Mouse (Mus musculus) 3T3-L1 (cell line): Measurements from ENCODE around the gene H3f3a.
"Not testable (repeated sequence)": the region's sequence is repeated elsewhere in the genome, so short reads cannot be mapped to it uniquely, and the experiment has no call there.

ENCODE experiments used
- DNase-seq: peaks from one replicate; pipeline ENCODE4 v3.0.0-alpha.2; 2015; ENCODE audit warnings: low read depth, low spot score

H3f3a gene

GRCm38 (mm10) chr1:180813885-180814740, at the start of gene H3f3a:
TSS of gene H3f3a (minus strand) at chr1:180813943.
- peak; percentile 60 for DNase-seq

DNA sequence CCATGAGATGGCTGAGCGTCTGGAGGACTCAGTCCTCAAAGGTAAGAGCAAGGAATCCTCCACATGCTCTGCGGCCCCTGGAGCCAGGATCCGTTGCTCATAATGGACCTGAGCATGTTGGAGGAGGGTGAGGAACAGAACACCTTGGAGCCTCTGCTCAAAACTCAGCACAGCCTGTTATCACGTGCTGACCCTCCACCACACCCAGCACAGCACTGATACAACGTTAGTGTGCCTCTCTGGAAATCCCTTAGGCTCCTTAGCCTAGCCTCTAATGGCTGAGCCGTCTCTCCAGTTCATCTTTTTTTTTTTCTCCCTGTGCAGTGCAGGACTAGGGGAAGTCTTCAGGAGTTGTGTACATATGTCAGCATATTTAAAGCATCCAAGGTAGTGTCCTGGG, 46.3 kb upstream of the H3f3a start:
- no peak for DNase-seq

- peak; percentile 40 for DNase-seq
Observed at GRCm38 (mm10) chr1:180858763-180859162, 45.0 kb upstream of the H3f3a start.

DNA sequence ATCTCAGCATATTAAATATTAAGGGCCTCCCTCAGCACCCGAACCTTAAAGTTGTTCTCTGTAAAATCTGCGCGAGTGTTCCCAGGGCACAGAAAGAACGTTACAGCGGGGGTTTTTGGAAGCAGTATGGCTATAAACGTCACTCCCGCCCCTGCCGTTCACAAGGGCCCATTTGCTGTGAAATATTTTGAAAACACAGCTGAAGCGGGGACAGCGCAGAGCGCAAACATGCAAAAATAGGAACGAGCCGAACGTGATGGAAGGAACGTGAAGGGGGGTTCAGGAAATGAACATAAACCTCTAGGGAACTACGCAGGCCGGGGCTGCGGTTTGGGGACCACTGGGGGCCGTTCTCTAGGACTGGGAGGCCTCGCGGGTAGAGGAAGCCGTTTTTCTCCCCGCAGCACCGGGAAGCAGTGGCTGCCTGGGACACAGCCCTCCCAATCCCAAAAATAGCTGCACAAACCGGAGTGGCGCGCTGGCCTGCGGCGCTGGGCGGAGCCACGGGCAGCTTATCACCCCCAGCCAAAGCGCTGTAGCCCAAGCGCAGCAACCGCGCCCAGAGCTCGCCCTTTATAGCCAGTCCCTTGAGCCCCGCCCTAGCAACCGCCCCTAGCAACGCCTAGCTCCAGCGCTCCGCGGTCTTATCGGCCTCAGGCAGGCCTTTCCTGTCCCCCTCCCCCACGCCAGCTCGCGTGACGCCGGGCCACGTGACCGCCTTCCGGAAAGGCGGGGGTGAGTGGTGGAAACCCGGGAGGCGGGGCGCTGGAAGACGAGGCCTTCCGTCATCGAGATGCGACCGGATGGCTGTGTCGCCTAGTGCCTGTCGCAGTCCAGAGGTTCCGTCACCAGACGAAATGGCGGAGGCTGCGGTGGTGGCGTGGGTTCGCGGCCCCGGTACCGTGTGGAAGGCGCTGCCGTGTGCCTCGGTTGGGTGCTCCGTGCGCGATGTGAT, 36.9 kb upstream of the H3f3a start, which contains the start of gene Sde2:
Sde2 (plus strand) TSS at position 812 of the 955 bp plus-strand sequence.
- peak; percentile 100 for DNase-seq

DNA sequence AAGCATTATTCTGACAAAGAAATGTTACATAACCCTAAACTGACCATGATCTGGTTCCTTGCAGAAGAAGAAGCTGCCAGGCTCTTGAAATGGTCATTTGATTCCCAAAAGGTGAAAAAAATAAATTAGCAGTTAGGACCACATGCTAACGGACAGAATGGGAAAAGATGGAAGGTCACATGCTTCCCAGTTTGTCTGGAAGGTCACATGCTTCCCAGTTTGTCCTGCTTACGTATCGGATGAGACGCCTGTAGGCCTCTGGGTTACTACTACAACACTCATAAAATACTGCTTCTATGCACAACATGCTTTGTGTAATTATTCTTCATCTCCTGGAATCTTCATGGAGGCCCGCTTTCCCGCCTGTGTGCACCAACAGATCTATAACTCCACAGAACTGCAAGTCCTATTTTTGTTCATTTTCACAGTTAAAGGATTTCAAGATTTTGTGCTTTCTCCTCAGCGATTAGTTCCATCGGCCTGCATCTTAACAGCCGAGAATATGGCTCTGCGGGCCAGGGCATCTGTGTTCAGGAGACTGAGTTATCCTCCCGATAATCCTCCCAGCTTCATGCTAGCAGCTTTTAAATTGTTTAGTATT, 36.1 kb upstream of the H3f3a start:
- peak; percentile 54 for DNase-seq

- DNase-seq = peak; percentile 78
Observed at GRCm38 (mm10) chr1:180848511-180849241, 34.9 kb upstream of the H3f3a start.

GRCm38 (mm10) chr1:180848114-180848510, 34.4 kb upstream of the H3f3a start:
- DNase-seq = peak; percentile 94

DNA sequence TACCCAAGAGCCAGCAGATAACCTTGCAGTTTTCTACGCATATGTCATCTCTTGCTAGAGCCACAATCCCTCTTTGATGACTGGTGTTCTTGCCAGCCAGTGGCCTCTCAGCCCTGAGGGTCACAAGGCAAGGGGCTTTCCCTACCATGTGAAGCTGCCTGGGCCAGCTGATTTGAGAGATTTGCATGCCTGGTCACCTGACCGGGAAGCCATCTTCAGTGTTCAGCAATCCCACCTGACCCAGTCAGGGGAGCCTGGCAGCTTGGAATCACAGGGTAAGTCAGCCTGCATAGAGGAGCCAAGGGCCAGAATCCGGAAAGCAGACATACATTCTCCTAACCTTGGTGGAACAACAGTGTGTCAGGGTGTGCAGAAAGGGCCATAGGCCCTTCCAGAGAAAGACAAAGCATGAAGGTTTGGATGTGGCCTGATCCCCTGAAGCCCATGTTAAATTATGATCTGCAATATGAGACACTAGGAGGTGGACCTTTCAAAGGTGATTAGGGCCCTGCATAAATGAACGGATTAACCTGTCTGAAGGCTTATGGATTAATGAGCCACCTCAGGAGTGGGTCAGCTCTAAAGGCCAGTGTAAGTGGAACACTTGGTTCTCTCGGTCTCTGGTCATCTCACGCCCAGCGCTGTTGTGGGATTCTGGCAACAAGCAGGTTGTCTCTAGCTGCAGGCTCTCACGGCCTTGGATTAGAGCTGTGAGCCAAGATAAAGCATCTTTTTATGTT, 28.0 kb upstream of the H3f3a start:
- no peak for DNase-seq

DNA sequence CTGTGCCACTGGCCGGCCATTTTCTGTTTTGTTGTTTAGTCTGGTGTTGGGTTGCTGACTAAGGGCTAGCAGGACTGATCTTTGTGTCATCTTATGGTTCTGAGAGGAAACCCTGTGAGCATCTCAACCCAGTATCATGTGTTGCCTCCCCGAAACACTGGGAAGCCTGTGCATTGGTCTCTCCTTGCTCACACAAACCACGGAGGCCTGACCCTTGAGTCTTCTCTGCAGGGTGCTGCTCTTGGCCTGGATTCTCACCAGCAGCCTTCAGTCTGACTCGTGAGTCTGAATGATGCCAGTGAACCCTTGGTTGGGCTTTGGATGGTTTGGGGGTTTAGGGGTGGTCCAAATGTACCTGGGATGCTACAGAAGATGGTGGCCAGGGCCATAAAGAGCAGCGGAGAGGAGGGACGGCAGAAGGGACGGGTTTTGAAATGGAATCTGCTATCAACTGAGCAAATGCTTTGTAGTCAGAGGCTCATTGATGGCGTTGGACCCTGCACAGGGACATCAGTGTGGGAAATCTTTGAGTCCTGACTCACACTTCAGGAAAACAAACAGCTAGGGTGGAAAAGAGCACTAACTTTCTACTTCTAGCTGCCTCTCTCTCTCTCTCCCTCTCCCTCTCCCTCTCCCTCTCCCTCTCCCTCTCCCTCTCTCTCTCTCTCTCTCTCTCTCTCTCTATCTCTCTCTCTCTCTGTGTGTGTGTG, 25.6 kb upstream of the H3f3a start:
- DNase-seq = peak; percentile 78

DNA sequence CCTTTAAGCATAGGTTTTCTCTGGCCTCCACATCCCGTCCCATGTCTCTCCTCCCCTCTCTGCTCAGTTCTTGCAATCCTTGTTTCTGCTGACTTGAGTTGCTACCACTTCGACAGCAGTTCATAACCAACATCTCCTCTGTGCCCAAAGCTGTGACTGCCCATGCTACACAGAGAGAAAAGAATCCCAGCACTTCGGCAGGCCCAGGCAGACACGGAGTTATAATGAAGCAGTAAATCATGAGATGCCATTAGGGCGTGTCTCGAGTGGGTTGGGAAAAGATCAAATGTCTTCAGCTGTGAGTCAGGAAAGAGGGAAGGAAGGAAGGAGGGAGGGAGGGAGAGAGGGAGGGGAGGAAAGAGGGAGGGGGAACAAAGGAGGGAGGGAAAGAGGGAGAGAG, 24.3 kb upstream of the H3f3a start:
- peak; percentile 72 for DNase-seq

DNA sequence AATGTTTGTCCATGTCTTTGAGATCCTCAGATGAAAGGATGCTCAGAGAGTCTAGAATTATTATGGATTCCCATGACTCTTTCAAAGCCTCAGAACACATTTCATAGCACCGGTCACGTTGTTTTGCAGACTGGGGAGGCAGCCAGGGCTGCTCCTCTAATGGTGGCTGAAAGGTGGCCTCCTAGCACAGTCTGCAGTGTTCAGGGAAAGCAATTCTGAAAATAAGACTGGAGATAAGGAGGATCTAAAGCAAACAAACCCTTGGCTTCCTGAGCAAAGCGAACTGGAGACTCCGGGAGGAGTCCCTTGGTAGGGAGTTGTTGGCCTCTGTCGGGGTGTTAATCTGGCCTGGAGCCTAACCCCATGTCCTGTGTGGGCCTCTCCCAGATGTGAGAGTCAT, 23.4 kb upstream of the H3f3a start:
- peak; percentile 11 for DNase-seq

- not testable (repeated sequence) for DNase-seq
Observed at GRCm38 (mm10) chr1:180836467-180836866, 22.7 kb upstream of the H3f3a start.

- no peak for DNase-seq
Observed at GRCm38 (mm10) chr1:180835273-180836015, 21.7 kb upstream of the H3f3a start.

DNA sequence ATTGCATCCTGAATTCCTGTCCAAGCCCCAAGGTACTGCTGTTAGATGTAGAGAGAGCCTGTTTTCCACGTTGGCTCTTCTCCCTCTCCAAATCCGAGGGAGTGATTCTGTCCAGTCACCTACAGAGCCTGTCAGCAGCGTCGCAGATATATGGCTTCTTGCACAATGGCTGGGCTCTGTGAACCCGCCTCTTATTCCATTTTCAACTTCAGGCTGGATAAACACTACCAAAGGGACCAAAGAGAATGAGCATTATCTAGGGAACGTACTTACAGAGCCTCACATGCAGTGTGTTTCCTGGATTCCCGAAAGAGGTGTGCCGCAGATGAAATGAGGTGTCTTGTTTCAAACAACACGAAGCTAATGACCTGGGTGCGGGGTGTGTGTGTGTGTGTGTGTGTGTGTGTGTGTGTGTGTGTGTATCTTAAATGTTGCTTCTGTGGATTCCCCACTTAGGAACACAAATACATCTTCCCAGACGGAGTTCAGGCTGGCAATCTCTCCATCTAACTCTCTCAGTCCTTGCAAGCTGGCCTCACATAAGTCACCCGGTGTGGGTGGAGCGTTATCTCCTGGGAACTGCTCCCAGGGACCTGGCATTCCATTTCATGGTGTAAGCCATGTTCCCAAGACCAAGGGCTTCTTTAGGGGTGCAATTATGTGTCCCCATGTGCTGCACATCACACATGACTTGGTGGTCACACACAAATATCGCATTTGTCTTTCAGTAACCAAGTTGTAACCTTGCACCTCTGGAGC, 17.0 kb upstream of the H3f3a start:
- DNase-seq = peak; percentile 41

GRCm38 (mm10) chr1:180830175-180830574, 16.4 kb upstream of the H3f3a start:
- no peak for DNase-seq

DNA sequence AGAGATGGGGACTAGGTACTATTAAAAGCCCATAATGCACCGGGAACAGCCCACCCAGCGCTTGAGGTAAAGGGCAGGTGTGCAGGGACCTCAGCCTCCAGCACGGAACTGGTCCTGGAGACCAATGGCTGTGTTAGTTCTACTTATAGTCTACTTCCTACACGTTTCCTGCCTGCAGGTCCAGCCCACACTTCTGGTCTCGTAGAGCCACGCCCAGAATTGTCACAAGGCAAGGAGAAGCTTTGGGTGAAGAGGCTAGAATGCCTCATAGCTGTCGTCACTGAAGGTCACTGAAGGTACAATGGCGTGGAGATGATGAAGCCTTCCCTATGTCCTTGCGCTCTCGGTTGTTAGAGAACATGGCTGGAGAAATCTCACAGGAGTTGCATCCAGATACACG, 16.0 kb upstream of the H3f3a start:
- no peak for DNase-seq

- no peak for DNase-seq
Observed at GRCm38 (mm10) chr1:180826634-180827033, 12.9 kb upstream of the H3f3a start.

GRCm38 (mm10) chr1:180824721-180825120, 11.0 kb upstream of the H3f3a start:
- no peak for DNase-seq
